Mouse (Mus musculus) CH12.LX (cell line): ENCODE measurements around the gene Slc12a7.

Source experiments
- CHD2 ChIP-seq: IDR thresholded peaks from 2 replicates; pipeline ENCODE4 v1.6.1; 2011; ENCODE audit warnings: low read length, improper control_type of control experiment
- CTCF ChIP-seq, 2 experiments: IDR thresholded peaks in 1 of 2; conservative IDR thresholded peaks in 1 of 2; 2 replicates each; pipeline ENCODE4 v1.5.1; 2011 to 2012; ENCODE audit warnings: low read depth in 2 of 2, low read length in 2 of 2, improper control_type of control experiment in 1 of 2, inconsistent platforms in 1 of 2, mild to moderate bottlenecking in 1 of 2, moderate library complexity in 1 of 2
- EP300 ChIP-seq: IDR thresholded peaks from 2 replicates; pipeline ENCODE4 v1.6.1; 2011; ENCODE audit warnings: low read length, improper control_type of control experiment
- IRF4 ChIP-seq: IDR thresholded peaks from 2 replicates; pipeline ENCODE4 v1.6.1; 2014; ENCODE audit warnings: low read depth, mild to moderate bottlenecking, inconsistent platforms, low read length, improper control_type of control experiment
- MAX ChIP-seq: IDR thresholded peaks from 2 replicates; pipeline ENCODE4 v1.6.1; 2011; ENCODE audit warnings: low read length, improper control_type of control experiment
- MXI1 ChIP-seq: IDR thresholded peaks from 2 replicates; pipeline ENCODE4 v1.6.1; 2011; ENCODE audit warnings: mild to moderate bottlenecking, low read depth, low read length, improper control_type of control experiment
- POLR2A ChIP-seq: IDR thresholded peaks from 2 replicates; pipeline ENCODE4 v1.6.1; 2011; ENCODE audit warnings: low read depth, mild to moderate bottlenecking, improper control_type of control experiment, low read length
- ZNF384 ChIP-seq: IDR thresholded peaks from 2 replicates; pipeline ENCODE4 v1.6.1; 2012; ENCODE audit warnings: low read depth, low read length, improper control_type of control experiment, inconsistent platforms

GRCm38 (mm10) chr13:73847465-73847836 lies 114.6 kb downstream of the Slc12a7 start, which contains the start of gene Nkd2:
- TF ChIP-seq EP300 (no peak), MAX (no peak), CTCF (conservative IDR thresholded peaks at IDR 0.05 in 1 of 2, IDR thresholded peaks at IDR 0.05 in 1 of 2; ENCODE audit: low read depth in 2 of 2, low read length in 2 of 2) (peak in 1 of 2 experiments; percentile 49; a peak in 2 of 4 replicates), ZNF384 (no peak), IRF4 (no peak), CHD2 (no peak), MXI1 (no peak), POLR2A (no peak)
